Mouse (Mus musculus) adrenal gland, postnatal 25 days (tissue): ENCODE measurements around the gene Prcd. TPM values are rescaled to one million over a fixed set of nuclear protein-coding genes. Genes with fewer than 3 reads are reported as not detected.
A peak's percentile ranks its signal among the peaks of the same experiment; 100 is the strongest.
"Not testable (repeated sequence)": the region's sequence is repeated elsewhere in the genome, so short reads cannot be mapped to it uniquely, and the experiment has no call there.

ENCODE experiments used
- DNase-seq: peaks from one replicate; pipeline ENCODE4 v3.0.0; 2021; ENCODE audit warnings: mixed read lengths
- long read RNA-seq: library from polyadenylated mRNA; stranded (forward); transcript quantifications from one replicate; pipeline ENCODE4 v2.0.0, GENCODE M21; 2021
- total RNA-seq: library from RNA; stranded (reverse); gene quantifications from 2 replicates; pipeline ENCODE4 v1.2.3, GENCODE M21; 2021

Gene Prcd
- total RNA-seq: 9.2 and 13.0 TPM in 2 replicates
- long read RNA-seq, partial matches to known transcripts: 0 of 6 reads
- long read RNA-seq, other reads (novel, unspliced or antisense): 3 of 6 reads

DNA sequence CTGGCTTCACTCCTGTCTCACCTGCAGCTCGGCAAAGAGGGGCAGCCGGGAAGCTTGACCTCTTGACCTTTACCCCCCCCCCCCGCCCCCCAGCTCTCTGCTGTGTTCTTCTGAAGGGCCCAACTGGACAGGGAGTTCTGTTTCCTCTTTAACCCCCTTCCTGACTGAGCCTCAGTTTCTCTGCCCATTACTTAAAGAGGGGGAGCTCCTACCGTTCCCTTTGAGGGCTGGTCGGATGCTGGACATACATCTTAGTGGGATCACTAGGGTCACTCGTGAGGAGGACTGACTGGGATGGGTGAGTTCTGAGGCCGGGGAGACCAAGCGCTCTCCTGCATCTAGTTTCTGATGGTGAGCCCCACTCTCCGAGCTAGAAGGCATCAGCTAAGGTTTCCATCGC, at the start of gene Prcd:
TSS of gene Prcd (plus strand) at position 301 of the 400 bp plus-strand sequence.
- DNase-seq: no peak

DNA sequence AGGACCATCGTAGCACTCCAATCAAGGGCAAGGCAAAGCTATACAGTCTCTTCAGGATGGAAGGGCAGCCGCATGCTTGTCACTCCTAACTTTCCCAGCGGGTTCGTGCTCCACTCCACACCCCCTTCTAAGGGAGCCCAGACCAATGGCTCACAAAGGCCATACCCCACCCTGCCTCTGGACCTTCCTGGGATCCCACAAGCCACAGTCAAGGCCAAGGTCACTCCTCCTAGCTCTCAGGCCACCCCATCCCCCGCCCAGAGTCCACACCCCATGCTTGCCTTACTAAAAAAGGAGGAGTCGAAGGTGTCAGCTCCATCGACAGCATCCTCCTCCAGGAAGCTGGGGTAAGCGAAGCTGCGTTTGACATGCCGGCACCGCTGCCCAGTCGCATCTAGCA, 49.2 kb upstream of the Prcd start:
- no peak for DNase-seq

DNA sequence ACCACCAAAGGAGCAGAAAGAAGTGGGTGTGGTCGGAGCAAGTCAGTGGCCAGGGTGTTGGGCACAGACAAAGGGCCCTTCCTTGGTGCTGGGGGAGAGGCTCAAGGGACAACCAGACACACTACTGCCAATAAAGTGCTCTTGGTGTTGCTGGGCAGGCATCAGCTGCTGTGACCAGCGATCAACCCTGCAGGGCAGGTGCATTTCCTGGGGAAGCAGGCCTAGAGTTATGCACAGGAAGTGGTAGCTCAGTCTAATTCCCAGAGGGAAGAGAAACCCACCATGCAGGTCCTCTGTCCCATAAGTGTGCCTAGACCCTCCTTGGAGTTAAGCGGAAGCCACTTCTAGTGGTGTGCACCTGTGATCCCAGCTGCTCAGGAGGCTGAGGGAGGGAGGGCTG, 45.6 kb upstream of the Prcd start:
- no peak for DNase-seq

GRCm38 (mm10) chr11:116609965-116610630, 43.2 kb upstream of the Prcd start:
- DNase-seq: no peak

DNA sequence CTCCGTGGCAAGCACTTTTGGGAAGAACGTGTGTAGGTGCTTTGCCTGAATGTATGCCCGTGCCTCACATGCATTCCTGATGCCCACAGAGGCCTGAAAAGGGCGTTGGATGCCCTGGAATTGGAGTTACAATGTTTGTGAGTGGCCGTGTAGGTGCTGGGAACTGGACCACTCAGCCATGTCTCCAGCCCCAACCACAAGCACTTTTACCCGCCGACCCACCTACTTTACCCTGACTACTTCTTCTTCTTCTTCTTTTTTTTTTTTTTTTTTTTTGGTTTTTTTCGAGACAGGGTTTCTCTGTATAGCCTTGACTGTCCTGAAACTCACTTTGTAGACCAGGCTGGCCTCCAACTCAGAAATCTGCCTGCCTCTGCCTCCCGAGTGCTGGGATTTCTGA, 42.2 kb upstream of the Prcd start:
- DNase-seq: not testable (repeated sequence)

- DNase-seq: no peak
Measured at GRCm38 (mm10) chr11:116611883-116612282, 41.5 kb upstream of the Prcd start.

DNA sequence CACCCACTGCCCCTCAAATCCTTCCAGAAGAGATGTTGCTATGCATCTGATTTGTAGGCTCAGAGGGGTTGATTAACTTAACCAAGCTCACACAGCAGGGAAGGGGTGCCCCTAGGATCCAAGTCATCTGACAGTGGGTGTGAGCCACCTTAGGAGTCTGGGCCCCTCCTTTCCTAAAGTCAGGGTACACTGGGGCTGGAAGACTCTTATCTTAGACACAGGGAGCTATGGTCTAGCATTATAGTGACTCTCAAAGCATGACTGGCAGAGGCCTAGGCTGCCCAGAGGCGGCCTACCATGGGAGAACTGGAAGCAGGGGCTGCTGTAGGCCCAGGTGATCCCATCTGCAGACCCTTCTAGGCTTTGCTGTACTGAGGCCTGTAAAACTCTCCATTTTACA, 40.8 kb upstream of the Prcd start:
- no peak for DNase-seq

DNA sequence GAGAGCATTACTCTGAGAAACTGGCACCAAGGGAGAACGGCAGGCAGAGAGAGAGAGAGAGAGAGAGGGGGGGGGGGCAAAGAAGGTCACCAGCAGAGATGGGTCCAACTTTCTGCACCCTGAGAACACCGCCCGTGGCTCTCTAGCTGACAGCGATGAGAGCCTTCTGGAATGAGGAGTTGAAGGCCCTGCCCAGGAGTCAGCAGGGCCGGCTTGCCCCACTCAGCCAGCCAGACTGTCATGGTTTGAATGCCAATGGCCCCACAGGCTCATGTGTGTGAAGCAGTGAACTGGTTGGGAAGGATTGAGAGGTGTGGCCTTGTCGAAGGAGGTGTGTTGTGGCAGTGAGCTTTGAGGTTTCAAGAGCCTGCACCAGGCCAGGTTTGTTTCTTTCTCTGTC, 40.1 kb upstream of the Prcd start:
- DNase-seq: no peak

DNA sequence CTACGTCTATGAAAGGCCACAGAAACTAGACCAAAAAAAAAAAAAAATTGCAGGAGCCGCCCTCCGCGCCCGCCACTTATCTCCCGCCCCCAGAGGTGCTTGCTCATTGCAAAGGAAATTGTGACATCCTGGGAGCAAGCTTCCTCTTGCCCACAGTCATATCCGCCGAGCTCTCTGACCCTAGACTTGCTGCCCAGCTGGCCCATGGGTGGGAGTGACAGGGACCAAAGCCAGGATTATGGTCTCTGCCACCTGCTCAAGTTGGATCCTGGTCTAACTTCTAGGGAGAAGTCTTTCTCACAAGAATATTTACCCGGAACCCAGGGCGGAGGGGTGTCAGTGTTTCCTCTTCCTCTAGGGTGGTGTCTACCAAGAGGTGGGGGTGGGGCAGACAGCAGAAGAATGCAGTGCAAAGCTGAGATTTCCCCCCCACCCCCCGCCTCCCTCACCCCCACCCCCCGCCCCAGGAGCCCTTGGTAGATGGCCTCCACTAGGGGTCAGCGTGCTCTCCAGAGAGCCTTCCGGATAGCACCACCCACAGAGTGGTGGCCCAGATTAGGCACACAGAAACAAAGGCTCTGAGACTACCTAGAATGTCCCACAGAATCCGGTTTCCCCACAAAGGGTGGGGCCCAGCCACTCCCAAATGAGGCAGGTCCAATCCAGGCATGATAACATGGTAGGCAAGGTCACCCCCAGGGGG, 37.4 kb upstream of the Prcd start:
- DNase-seq: no peak

DNA sequence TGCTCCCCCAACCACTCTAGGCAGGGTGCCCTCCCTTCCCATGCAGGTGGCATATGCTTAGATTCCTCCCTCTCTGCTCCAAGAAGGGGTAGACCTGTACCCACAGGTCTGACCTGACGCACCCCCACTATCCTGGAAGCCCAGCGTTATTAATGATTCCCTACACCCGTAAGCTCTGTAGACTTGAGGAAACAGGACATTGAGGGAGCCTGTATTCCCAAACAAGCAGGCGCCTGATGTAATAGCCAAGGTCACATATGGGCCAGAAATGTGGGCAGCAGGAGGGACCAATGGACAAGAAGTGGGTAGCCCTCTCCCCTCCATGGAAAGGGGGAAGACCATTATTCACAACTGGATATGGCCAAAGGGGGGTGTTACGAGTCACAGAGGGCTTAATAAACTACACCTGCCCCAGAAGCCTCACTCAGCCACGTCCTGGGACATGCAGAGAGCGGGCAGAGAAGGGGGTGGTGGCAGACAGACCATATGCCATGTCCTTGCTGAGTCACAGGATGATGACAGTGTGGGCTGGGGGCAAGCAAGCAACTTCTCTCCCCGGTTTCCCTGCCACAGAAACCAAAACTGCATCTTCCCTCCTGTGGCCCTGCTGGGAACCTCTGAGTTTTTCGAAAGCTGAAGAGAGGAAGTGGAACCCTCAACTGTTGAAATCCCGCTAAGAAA, 36.8 kb upstream of the Prcd start:
- DNase-seq: no peak

GRCm38 (mm10) chr11:116617641-116618040, 35.7 kb upstream of the Prcd start:
- no peak for DNase-seq

DNA sequence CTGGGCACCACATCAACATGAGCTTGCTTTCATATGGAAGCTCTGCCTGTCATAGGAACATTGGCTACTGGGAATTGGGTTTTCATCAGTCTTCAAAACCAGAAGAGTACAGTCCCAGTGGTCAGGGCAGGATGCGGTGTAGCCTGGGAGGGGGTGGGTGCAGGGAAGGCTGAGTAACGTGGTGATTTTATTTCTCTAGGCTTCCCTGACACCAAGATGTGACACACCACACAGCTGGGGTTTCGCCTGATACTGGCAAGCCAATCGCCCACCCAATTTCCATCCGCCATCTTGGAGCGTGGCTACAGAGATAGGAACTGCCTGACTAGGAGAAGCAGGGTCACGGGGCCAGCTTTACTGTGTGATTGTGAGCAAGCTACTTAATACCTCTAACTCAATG, 34.7 kb upstream of the Prcd start:
- no peak for DNase-seq

DNA sequence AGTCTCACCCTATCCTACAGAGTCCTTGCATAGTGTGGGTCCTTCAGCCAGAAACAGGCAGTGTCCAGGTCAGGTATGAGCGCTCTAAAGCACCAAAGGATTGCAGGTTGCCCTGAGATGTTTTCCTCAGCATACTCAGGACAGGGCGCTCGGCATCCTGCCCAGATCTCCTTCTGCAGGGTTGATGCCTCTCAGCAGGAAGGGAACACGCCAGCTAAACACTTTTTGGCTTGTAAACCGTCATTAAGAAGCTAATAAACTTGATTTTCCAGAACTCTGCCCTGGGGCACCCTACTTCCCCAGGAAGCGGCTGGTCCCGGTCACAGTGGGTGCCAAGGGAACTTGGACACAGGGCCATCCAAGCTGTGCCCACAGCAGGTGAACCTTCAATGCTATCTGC, 34.2 kb upstream of the Prcd start:
- DNase-seq: no peak

DNA sequence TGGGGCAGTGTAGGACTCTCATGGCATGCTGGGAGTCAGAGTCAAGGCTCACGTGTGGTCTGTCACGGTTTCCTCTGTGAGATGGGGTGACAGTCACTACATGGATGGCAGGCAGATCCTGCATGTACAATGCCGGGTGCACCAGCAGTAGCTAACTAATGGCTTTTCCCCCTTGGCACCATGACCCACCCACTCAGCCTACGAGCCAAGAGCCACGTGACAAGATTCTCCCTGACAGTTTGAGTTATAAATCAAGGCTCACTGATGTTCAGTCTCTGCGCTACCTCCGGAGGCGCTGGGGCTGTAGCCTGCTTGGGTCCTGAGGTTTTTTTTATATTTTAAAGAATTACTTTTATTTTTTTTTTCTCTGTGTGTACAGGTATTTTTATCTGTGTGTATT, 33.8 kb upstream of the Prcd start:
- DNase-seq: no peak

- no peak for DNase-seq
Measured at GRCm38 (mm10) chr11:116620073-116620472, 33.3 kb upstream of the Prcd start.

DNA sequence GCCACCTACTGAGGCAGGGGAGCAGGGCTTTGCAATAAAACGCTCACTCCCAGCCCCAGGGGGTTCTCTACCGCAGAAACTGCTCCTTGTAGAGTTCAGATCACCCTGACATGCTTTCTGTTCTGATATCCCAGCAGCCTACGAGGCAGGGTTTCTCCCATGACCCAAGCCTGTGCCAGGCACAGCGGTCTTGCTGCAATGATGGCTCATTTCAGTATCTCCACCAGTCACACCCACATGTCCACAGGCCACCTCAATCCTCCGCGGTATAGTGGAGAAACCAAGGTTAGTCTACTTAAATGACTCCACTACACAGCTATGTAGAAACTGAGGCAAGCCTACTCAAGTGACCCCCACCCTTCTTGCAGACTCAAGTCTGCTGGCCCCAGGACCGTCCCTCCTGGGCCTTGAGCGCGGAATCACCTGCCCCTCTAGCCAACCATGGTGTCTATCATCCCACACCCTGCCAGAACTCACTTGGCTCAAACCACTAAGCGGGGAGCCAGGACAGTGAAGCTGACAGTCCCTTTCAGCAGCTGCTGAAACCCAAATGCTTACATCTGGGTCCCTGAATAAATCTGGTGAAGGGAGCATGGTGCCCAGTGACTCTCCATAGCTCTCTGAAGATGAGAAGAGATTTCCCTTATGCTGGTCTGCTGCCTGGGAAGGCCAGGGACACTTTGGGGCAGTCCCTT, 32.6 kb upstream of the Prcd start:
- no peak for DNase-seq

DNA sequence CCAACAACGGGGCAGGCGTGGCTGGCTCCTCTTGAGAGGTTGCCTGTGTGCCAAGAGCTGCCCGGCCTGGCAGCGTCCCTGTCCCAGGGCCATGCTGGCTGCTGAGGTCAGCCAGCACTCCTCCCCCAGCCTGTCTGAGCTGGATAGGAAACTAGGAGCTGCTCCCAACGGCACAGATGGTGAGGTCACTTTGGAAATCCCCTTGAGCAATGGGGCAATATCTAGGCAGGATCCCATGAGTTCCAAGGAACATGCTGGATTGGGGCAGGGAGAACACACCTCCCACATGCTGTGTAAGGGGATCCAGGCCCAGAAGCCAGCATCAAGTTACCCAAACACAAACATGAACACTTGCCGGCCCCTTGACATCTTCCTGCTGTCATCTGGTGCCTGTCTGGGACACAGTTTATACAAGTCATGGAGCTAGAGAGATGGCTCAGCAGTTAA, 32.1 kb upstream of the Prcd start:
- DNase-seq: peak; percentile 89

GRCm38 (mm10) chr11:116623281-116624124, 29.8 kb upstream of the Prcd start:
- DNase-seq: no peak

- DNase-seq: peak; percentile 87
Measured at GRCm38 (mm10) chr11:116624131-116624832, 29.1 kb upstream of the Prcd start.

DNA sequence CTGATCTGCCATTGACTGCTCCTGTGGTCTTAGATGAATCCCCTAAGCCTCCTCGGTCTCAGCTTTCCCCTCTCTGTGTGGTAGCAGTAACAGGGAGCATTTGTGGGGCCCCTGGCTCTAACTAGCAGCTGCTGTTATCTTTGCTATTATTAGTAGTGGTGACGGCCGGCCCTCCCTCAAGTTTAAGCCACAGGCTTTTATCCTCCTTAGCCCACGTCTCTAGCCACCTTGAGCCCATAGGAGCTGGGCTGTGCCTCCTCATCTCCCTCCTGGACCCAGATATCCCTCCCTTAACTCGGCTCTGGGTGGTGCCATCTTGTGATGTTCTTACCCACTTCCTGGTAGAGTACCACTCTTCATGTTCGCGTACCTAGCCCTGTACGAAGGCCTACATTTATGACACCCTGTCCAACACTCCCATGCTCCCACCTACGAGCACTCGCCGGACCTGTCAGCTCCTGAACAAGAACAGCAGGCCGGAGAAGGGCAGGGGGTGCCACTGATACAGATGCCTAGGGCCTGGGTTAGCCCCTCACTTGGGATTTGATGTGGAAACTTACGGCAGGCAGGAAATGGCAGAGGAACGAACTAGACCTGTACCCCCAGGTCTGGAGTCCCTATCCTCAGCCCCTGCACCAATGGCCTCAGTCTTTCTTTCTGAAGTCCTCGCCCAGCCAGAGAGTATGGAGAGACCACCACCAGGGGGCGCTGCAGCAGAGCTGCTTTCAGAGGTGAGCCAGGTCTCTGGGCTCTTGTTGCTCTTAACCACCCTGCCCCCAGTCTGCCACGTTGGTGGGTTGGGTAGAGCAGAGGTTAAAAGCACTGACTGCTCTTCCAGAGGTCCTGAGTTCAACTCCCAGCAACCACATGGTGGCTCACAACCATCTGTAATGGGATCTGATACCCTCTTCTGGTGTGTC, 28.0 kb upstream of the Prcd start:
- DNase-seq: peak; percentile 58
